Mouse (Mus musculus) lung, adult 2 months (tissue): Measurements from ENCODE around the gene Arhgef1. TPM values are rescaled to one million over a fixed set of nuclear protein-coding genes. Genes with fewer than 3 reads are reported as not detected.

Experiments used
- DNase-seq: peaks from one replicate; pipeline ENCODE4 v3.0.0; 2022
- H3K4me1 ChIP-seq: fragments of 200-500 bp; 2 replicates; pipeline ENCODE4 v1.6.1; 2011; ENCODE audit warnings: low read length; ENCODE audit not compliant: control insufficient read depth, insufficient read depth
- H3K4me3 ChIP-seq: fragments of 200-500 bp; replicated peaks from 2 replicates; pipeline ENCODE3; 2011; ENCODE audit warnings: low read depth, mild to moderate bottlenecking, control low read depth, low read length; ENCODE audit errors: extremely low read depth
- CTCF ChIP-seq: fragments of 200-500 bp; IDR thresholded peaks from 2 replicates; pipeline ENCODE4 v1.5.1; 2011; ENCODE audit warnings: mild to moderate bottlenecking, low read length, control low read depth; ENCODE audit not compliant: insufficient read depth
- POLR2A ChIP-seq: fragments of 200-500 bp; IDR thresholded peaks from 2 replicates; pipeline ENCODE4 v1.6.1; 2011; ENCODE audit warnings: low read depth, mild to moderate bottlenecking, control low read depth, low read length, borderline replicate concordance; ENCODE audit errors: extremely low read depth
- WGBS: fragments of 180-500 bp; shearing (Covaris S2); methylation state at CpG from one replicate; pipeline ENCODE4 v1.1.7; 2018; 5-methylcytosine and 5-hydroxymethylcytosine counted together
- polyA plus RNA-seq: library from polyadenylated mRNA; depleted of rRNA; stranded (reverse); fragments of >200 nt; gene quantifications from 2 replicates; pipeline ENCODE4 v1.2.3, GENCODE M21; 2012; rRNA removed

The Arhgef1 gene
- polyA plus RNA-seq, result 360 and 365 TPM in 2 replicates

- peak; percentile 77 for DNase-seq
- H3K4me3 ChIP-seq, result peak within 1 kb of the TSS; percentile 69
- TF ChIP-seq POLR2A (peak; percentile 38; the same call in 1 of the 2 replicates), CTCF (no peak)
- peaks cover 23% of the 10 kb centered on the region for H3K4me1 ChIP-seq
- WGBS, result 2% methylated on average over 65 of the region's 68 CpGs
Observed at GRCm38 (mm10) chr7:24902630-24903443, at the start of gene Arhgef1. TSS of gene Arhgef1 (plus strand) at chr7:24902912.

- TF ChIP-seq CTCF, result no peak
- TF ChIP-seq POLR2A, result no peak
- Histone ChIP-seq H3K4me3 (no peak overlapping the region), H3K4me1 (no peaks in the 10 kb centered on the region)
- DNase-seq, result no peak
Observed at GRCm38 (mm10) chr7:24853233-24853563, 49.5 kb upstream of the Arhgef1 start.

DNA sequence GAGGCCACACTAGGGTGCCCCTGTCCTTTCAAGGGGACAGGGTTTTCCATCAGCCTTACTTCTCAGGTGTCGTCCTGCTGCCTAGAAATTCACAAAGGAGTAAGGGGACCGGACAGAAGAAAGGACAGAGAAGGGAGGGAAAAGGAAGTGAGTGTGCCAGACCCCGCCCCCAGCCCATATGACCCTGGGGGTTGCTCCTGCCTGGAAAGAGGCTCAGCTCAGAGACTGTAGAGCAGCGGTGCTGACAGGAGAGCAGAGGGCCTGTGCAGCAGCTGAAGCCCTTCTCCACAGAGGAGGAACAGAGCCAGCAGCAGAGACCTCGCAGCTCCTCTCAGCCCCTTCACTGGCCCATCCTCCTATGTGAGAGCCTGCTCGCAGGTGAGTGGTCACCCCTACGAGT is 49.0 kb upstream of the Arhgef1 start:
- H3K4me3 ChIP-seq, result no peak overlapping the region
- TF ChIP-seq CTCF (no peak), POLR2A (no peak)
- DNase-seq, result no peak
- WGBS, result 40% methylated on average over 7 of the region's 7 CpGs
- no peaks in the 10 kb centered on the region for H3K4me1 ChIP-seq

GRCm38 (mm10) chr7:24856460-24857120 is 46.1 kb upstream of the Arhgef1 start:
- no peak overlapping the region for H3K4me3 ChIP-seq
- no peaks in the 10 kb centered on the region for H3K4me1 ChIP-seq
- DNase-seq, result no peak
- TF ChIP-seq CTCF (no peak), POLR2A (no peak)
- 45% methylated on average over 6 of the region's 6 CpGs for WGBS

GRCm38 (mm10) chr7:24859234-24859633 is 43.5 kb upstream of the Arhgef1 start:
- H3K4me1 ChIP-seq, result no peaks in the 10 kb centered on the region
- WGBS, result 83% methylated on average over 5 of the region's 5 CpGs
- DNase-seq, result no peak

GRCm38 (mm10) chr7:24861913-24862312 is 40.8 kb upstream of the Arhgef1 start, which contains the start of gene Gm9844:
TSS of gene Gm9844 (plus strand) at chr7:24862213.
- 82% methylated on average over 7 of the region's 7 CpGs for WGBS
- DNase-seq, result no peak
- no peak for TF ChIP-seq POLR2A
- no peak for TF ChIP-seq CTCF

More at GRCm38 (mm10) chr7:24859234-24859633, 43.5 kb upstream of the Arhgef1 start:
- H3K4me3 ChIP-seq, result no peak overlapping the region
- no peak for TF ChIP-seq CTCF
- no peak for TF ChIP-seq POLR2A

DNA sequence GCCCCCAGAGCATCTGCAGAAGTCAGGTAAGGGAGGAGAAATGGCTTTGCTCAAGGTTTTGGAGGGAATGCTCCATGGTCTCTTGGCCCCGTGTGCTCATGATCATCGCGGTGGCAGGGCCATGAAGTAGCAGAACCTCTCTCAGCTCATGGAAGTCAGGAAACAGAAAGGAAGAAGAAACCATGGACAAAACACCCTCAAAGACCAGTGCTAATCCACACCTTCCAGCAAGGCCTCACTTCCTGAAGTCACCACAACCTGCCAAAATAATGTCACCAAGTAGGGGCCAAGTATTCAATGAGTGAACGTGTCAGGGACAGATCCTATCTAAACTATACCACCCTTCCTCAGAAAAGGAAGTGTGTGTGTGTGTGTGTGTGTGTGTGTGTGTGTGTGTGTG is 39.9 kb upstream of the Arhgef1 start:
- Histone ChIP-seq H3K4me3 (no peak overlapping the region), H3K4me1 (no peaks in the 10 kb centered on the region)
- TF ChIP-seq CTCF (no peak), POLR2A (no peak)
- 72% methylated on average over 4 of the region's 4 CpGs for WGBS
- no peak for DNase-seq

More at GRCm38 (mm10) chr7:24861913-24862312, 40.8 kb upstream of the Arhgef1 start, which contains the start of gene Gm9844:
- Histone ChIP-seq H3K4me1 (no peaks in the 10 kb centered on the region), H3K4me3 (no peak within 1 kb of the TSS)

DNA sequence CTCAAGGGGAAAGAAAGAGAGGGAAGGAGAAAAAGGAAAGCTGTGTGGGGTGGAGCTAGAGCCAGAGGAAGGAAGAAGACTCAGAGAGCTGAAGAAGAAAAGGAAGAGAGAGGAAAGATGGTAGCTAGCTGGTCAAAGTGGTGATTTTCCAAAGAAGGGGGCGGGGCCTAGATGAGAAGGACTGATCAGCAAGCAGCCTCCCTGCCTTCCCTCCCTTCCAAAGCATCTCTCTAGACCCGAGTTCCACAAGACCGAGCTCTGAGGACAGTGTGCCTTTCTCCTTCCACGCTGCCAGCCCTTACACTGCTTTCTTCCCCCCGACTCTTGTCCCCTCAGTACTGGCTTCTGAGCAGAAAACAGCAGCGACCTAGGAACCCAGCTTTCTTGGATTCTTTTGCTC is 38.6 kb upstream of the Arhgef1 start:
- no peak for TF ChIP-seq POLR2A
- TF ChIP-seq CTCF, result no peak
- no peaks in the 10 kb centered on the region for H3K4me1 ChIP-seq
- DNase-seq, result no peak
- H3K4me3 ChIP-seq, result no peak overlapping the region
- 38% methylated on average over 6 of the region's 6 CpGs for WGBS

DNA sequence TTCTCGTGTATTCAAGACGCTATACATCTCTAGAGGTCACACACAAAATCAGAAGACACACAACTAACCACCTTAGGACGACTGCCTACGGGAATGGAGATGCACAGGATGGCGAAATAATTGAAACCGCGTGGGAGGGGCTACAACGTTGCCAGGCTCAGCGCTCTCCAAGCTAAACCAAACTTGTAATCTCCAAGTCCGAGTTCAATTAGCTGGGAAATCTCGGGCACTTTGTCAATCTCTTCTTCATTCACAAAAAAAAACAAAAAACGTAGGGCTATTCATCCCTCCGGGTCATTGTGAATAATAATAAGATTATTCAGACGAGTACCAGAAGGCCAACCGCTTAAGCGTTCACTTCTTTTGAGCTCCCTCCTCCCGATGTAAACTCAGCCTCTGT is 33.6 kb upstream of the Arhgef1 start:
- 60% methylated on average over 17 of the region's 17 CpGs for WGBS

More for the DNA sequence above, 33.6 kb upstream of the Arhgef1 start:
- no peak for DNase-seq
- H3K4me1 ChIP-seq, result no peaks in the 10 kb centered on the region
- no peak overlapping the region for H3K4me3 ChIP-seq
- TF ChIP-seq CTCF (no peak), POLR2A (no peak)
